ENCODE assay signal across 8 mouse cellular contexts in genomic region chr5:134582221-134582907, GRCm38 (mm10). TPM values are rescaled to one million over a fixed set of nuclear protein-coding genes. Genes with fewer than 3 reads are reported as not detected.
DNase-seq lines count a peak whose midpoint lies in the region; ATAC-seq and TF ChIP-seq lines count a peak whose summit lies in the region.

No protein-coding gene starts in this region.

- peak; percentile 94 for ATAC-seq in forebrain, embryonic 11.5 days (replicated peaks; ENCODE audit: low FRiP score)
- ATAC-seq in heart, postnatal 0 days (ENCODE audit: insufficient read depth, low read depth) = peak; percentile 98
- peak; percentile 97 for ATAC-seq in liver, embryonic 16.5 days (ENCODE audit: low read depth)
- peak; percentile 94 for ATAC-seq in neural tube, embryonic 13.5 days (ENCODE audit: low read depth)

- peak overlapping the region; percentile 71 for H3K4me2 ChIP-seq in forebrain, embryonic 11.5 days (ENCODE audit: low read depth, low read length, severe bottlenecking)
- peak overlapping the region; percentile 87 for H3K4me2 ChIP-seq in heart, postnatal 0 days (ENCODE audit: low read depth, low read length)
- H3K4me2 ChIP-seq in liver, embryonic 16.5 days (ENCODE audit: low read depth, low read length) = peak overlapping the region; percentile 81
- peak overlapping the region; percentile 66 for H3K4me2 ChIP-seq in neural tube, embryonic 13.5 days

- 7% methylated on average over 28 of the region's 30 CpGs for WGBS in forebrain, embryonic 11.5 days
- WGBS in heart, postnatal 0 days = 8% methylated on average over 27 of the region's 30 CpGs
- WGBS in liver, embryonic 16.5 days (ENCODE audit: insufficient replicate concordance) = 7% methylated on average over 30 of the region's 30 CpGs
- 8% methylated on average over 29 of the region's 30 CpGs for WGBS in neural tube, embryonic 13.5 days

- H3K36me3 ChIP-seq in forebrain, embryonic 11.5 days (ENCODE audit: control insufficient read depth, insufficient read depth, low read length) = no peaks in the 10 kb centered on the region
- 0 out of 2 replicates have a peak, but pooled peaks cover 4% of the 10 kb centered on the region for H3K36me3 ChIP-seq in heart, postnatal 0 days (replicated peaks; ENCODE audit: control insufficient read depth, insufficient read depth, low read length)
- H3K36me3 ChIP-seq in liver, embryonic 16.5 days (ENCODE audit: control insufficient read depth, insufficient read depth) = no peaks in the 10 kb centered on the region
- peaks cover 9% of the 10 kb centered on the region for H3K36me3 ChIP-seq in neural tube, embryonic 13.5 days
- no peaks in the 10 kb centered on the region for H3K36me3 ChIP-seq in testis, adult 2 months (ENCODE audit: control insufficient read depth, insufficient read depth, low read length)

- peak; percentile 88 for TF ChIP-seq POLR2A in testis, adult 2 months (IDR thresholded peaks at IDR 0.05; ENCODE audit: control insufficient read depth, low read depth, low read length)

- H3K9ac ChIP-seq in forebrain, embryonic 11.5 days (ENCODE audit: low read length) = peak overlapping the region; percentile 82
- peak overlapping the region; percentile 60 for H3K9ac ChIP-seq in heart, postnatal 0 days (replicated peaks; ENCODE audit: low read depth, low read length)
- peak overlapping the region; percentile 93 for H3K9ac ChIP-seq in liver, embryonic 16.5 days (ENCODE audit: low read depth, low read length)
- peak overlapping the region; percentile 91 for H3K9ac ChIP-seq in neural tube, embryonic 13.5 days

- peak; percentile 95 to 97 for DNase-seq in CD8-positive naive resting alpha-beta T cell, adult 2 months (ENCODE audit: low read depth in 2 of 2, low spot score in 2 of 2)
- peak; percentile 93 for DNase-seq in c-Kit-positive CD71-negative TER-119-negative erythroid progenitor cells, embryonic 14.5 days (ENCODE audit: low read depth)
- peak; percentile 97 for DNase-seq in forebrain, embryonic 11.5 days (ENCODE audit: low spot score)
- peak; percentile 95 for DNase-seq in heart, postnatal 0 days (ENCODE audit: low spot score)
- DNase-seq in kidney, postnatal 4 days = peak; percentile 99

- H3K27me3 ChIP-seq in forebrain, embryonic 11.5 days (ENCODE audit: control insufficient read depth, insufficient read depth, low read length) = no peaks in the 10 kb centered on the region
- no peaks in the 10 kb centered on the region for H3K27me3 ChIP-seq in heart, postnatal 0 days (ENCODE audit: control insufficient read depth, insufficient read depth, low read length)
- H3K27me3 ChIP-seq in liver, embryonic 16.5 days (ENCODE audit: control insufficient read depth, insufficient read depth, low read depth, low read length) = no peaks in the 10 kb centered on the region
- no peaks in the 10 kb centered on the region for H3K27me3 ChIP-seq in neural tube, embryonic 13.5 days
- H3K27me3 ChIP-seq in testis, adult 2 months (ENCODE audit: control insufficient read depth, insufficient read depth, low read length) = no peaks in the 10 kb centered on the region

- peak overlapping the region; percentile 85 for H3K4me3 ChIP-seq in forebrain, embryonic 11.5 days (ENCODE audit: low read depth, low read length)
- peak overlapping the region; percentile 82 for H3K4me3 ChIP-seq in heart, postnatal 0 days (ENCODE audit: low read depth, low read length)
- H3K4me3 ChIP-seq in liver, embryonic 16.5 days (ENCODE audit: low read depth, low read length) = peak overlapping the region; percentile 95
- H3K4me3 ChIP-seq in neural tube, embryonic 13.5 days = peak overlapping the region; percentile 86
- peak overlapping the region; percentile 97 for H3K4me3 ChIP-seq in testis, adult 2 months (ENCODE audit: control insufficient read depth, low read depth, low read length)

- no peaks in the 10 kb centered on the region for H3K9me3 ChIP-seq in forebrain, embryonic 11.5 days (ENCODE audit: control insufficient read depth, low read length)
- no peaks in the 10 kb centered on the region for H3K9me3 ChIP-seq in heart, postnatal 0 days (replicated peaks; ENCODE audit: control insufficient read depth, low read length)
- no peaks in the 10 kb centered on the region for H3K9me3 ChIP-seq in liver, embryonic 16.5 days (replicated peaks; ENCODE audit: control insufficient read depth, low read length)
- H3K9me3 ChIP-seq in neural tube, embryonic 13.5 days = no peaks in the 10 kb centered on the region

- no peak overlapping the region for H3K27ac ChIP-seq in forebrain, embryonic 11.5 days (ENCODE audit: low read depth, low read length)
- peak overlapping the region; percentile 46; the same call in 1 of the 2 replicates for H3K27ac ChIP-seq in heart, postnatal 0 days (ENCODE audit: low read depth)
- H3K27ac ChIP-seq in liver, embryonic 16.5 days (ENCODE audit: low read length) = peak overlapping the region; percentile 72
- H3K27ac ChIP-seq in neural tube, embryonic 13.5 days (replicated peaks) = no peak overlapping the region
- peak overlapping the region; percentile 83 for H3K27ac ChIP-seq in testis, adult 2 months (ENCODE audit: control insufficient read depth, insufficient read depth, low read depth, low read length)

- TF ChIP-seq CTCF in heart, postnatal 0 days (IDR thresholded peaks at IDR 0.05; ENCODE audit: low read depth) = peak; percentile 77
- TF ChIP-seq CTCF in testis, adult 2 months (IDR thresholded peaks at IDR 0.05; ENCODE audit: control insufficient read depth, insufficient read depth, insufficient replicate concordance, low read depth, low read length) = peak; percentile 78

- no peak for TF ChIP-seq EP300 in heart, postnatal 0 days (IDR thresholded peaks at IDR 0.05; ENCODE audit: low read depth)

- peaks cover 5% of the 10 kb centered on the region for H3K4me1 ChIP-seq in forebrain, embryonic 11.5 days (replicated peaks; ENCODE audit: control insufficient read depth, insufficient read depth, low read length)
- peaks cover 9% of the 10 kb centered on the region for H3K4me1 ChIP-seq in heart, postnatal 0 days (ENCODE audit: control insufficient read depth, insufficient read depth)
- peaks cover 17% of the 10 kb centered on the region for H3K4me1 ChIP-seq in liver, embryonic 16.5 days (ENCODE audit: control insufficient read depth, low read depth, low read length)
- H3K4me1 ChIP-seq in neural tube, embryonic 13.5 days (replicated peaks) = peaks cover 15% of the 10 kb centered on the region
- H3K4me1 ChIP-seq in testis, adult 2 months (ENCODE audit: control insufficient read depth, insufficient read depth, low read length) = no peaks in the 10 kb centered on the region; the same call in 1 of the 2 replicates

RNA-seq across cellular contexts. Expression of gene Rfc2, which starts 1.2 kb away (rescaled TPM):
- polyA plus RNA-seq in forebrain, embryonic 11.5 days (2014; fragmentation: Nextera tagmentation; extraction: Ambion mirVana) = 375 and 391 TPM in 2 replicates
- 53.1 and 64.6 TPM in 2 replicates for total RNA-seq in heart, postnatal 0 days (2014; rRNA removed; ENCODE audit: low replicate concordance)
- polyA plus RNA-seq in heart, postnatal 0 days (2015; fragmentation: Nextera tagmentation; extraction: Ambion mirVana) = 92.1 and 99.5 TPM in 2 replicates
- polyA plus RNA-seq in liver, embryonic 16.5 days (2015; fragmentation: Nextera tagmentation; extraction: Ambion mirVana) = 130 and 141 TPM in 2 replicates
- polyA plus RNA-seq in neural tube, embryonic 13.5 days (2015; fragmentation: Nextera tagmentation; extraction: Ambion mirVana) = 184 and 214 TPM in 2 replicates
- 304 and 310 TPM in 2 replicates for polyA plus RNA-seq in testis, adult 2 months (2012; rRNA removed)

RNA-seq across cellular contexts. Expression of gene Syna, which starts 22.4 kb away (rescaled TPM):
- not detected in 2 replicates for polyA plus RNA-seq in forebrain, embryonic 11.5 days (2014; fragmentation: Nextera tagmentation; extraction: Ambion mirVana)
- not detected in 2 replicates for total RNA-seq in heart, postnatal 0 days (2014; rRNA removed; ENCODE audit: low replicate concordance)
- polyA plus RNA-seq in heart, postnatal 0 days (2015; fragmentation: Nextera tagmentation; extraction: Ambion mirVana) = not detected in 2 replicates
- not detected in 2 replicates for polyA plus RNA-seq in liver, embryonic 16.5 days (2015; fragmentation: Nextera tagmentation; extraction: Ambion mirVana)
- polyA plus RNA-seq in neural tube, embryonic 13.5 days (2015; fragmentation: Nextera tagmentation; extraction: Ambion mirVana) = 0.31 and 0.85 TPM in 2 replicates
- 0.27 and 0.43 TPM in 2 replicates for polyA plus RNA-seq in testis, adult 2 months (2012; rRNA removed)

RNA-seq across cellular contexts. Expression of gene Clip2, which starts 30.1 kb away (rescaled TPM):
- 6.1 and 6.8 TPM in 2 replicates for polyA plus RNA-seq in forebrain, embryonic 11.5 days (2014; fragmentation: Nextera tagmentation; extraction: Ambion mirVana)
- total RNA-seq in heart, postnatal 0 days (2014; rRNA removed; ENCODE audit: low replicate concordance) = 11.3 and 14.0 TPM in 2 replicates
- 0.86 and 0.87 TPM in 2 replicates for polyA plus RNA-seq in heart, postnatal 0 days (2015; fragmentation: Nextera tagmentation; extraction: Ambion mirVana)
- polyA plus RNA-seq in liver, embryonic 16.5 days (2015; fragmentation: Nextera tagmentation; extraction: Ambion mirVana) = 0.43 and 0.48 TPM in 2 replicates
- polyA plus RNA-seq in neural tube, embryonic 13.5 days (2015; fragmentation: Nextera tagmentation; extraction: Ambion mirVana) = 11.9 and 12.6 TPM in 2 replicates
- 4.2 and 5.7 TPM in 2 replicates for polyA plus RNA-seq in testis, adult 2 months (2012; rRNA removed)

RNA-seq across cellular contexts. Expression of gene Lat2, which starts 32.5 kb away (rescaled TPM):
- 2.2 and 3.8 TPM in 2 replicates for polyA plus RNA-seq in forebrain, embryonic 11.5 days (2014; fragmentation: Nextera tagmentation; extraction: Ambion mirVana)
- total RNA-seq in heart, postnatal 0 days (2014; rRNA removed; ENCODE audit: low replicate concordance) = 0.97 and 10.7 TPM in 2 replicates
- polyA plus RNA-seq in heart, postnatal 0 days (2015; fragmentation: Nextera tagmentation; extraction: Ambion mirVana) = 1.9 and 2.8 TPM in 2 replicates
- polyA plus RNA-seq in liver, embryonic 16.5 days (2015; fragmentation: Nextera tagmentation; extraction: Ambion mirVana) = 1.7 and 2.9 TPM in 2 replicates
- 4.9 and 6.2 TPM in 2 replicates for polyA plus RNA-seq in neural tube, embryonic 13.5 days (2015; fragmentation: Nextera tagmentation; extraction: Ambion mirVana)
- 8.0 and 8.3 TPM in 2 replicates for polyA plus RNA-seq in testis, adult 2 months (2012; rRNA removed)

RNA-seq across cellular contexts. Expression of gene Eif4h, which starts 56.9 kb away (rescaled TPM):
- polyA plus RNA-seq in forebrain, embryonic 11.5 days (2014; fragmentation: Nextera tagmentation; extraction: Ambion mirVana) = 493 and 540 TPM in 2 replicates
- 430 and 516 TPM in 2 replicates for total RNA-seq in heart, postnatal 0 days (2014; rRNA removed; ENCODE audit: low replicate concordance)
- 230 and 241 TPM in 2 replicates for polyA plus RNA-seq in heart, postnatal 0 days (2015; fragmentation: Nextera tagmentation; extraction: Ambion mirVana)
- 167 TPM in 2 replicates for polyA plus RNA-seq in liver, embryonic 16.5 days (2015; fragmentation: Nextera tagmentation; extraction: Ambion mirVana)
- 338 and 355 TPM in 2 replicates for polyA plus RNA-seq in neural tube, embryonic 13.5 days (2015; fragmentation: Nextera tagmentation; extraction: Ambion mirVana)
- polyA plus RNA-seq in testis, adult 2 months (2012; rRNA removed) = 177 and 183 TPM in 2 replicates

Comparison
In these comparisons a context has a peak if more than half of its experiments do, and no peak if none do; other contexts are left out.
1. H3K27ac ChIP-seq: peak in heart, postnatal 0 days (single experiment), liver, embryonic 16.5 days (single experiment) and testis, adult 2 months (single experiment); none in forebrain, embryonic 11.5 days (single experiment) and neural tube, embryonic 13.5 days (single experiment).
2. Peak in every context shown above with its lines, with median percentiles within 50 percentile points of each other: DNase-seq, ATAC-seq, H3K4me2 ChIP-seq, H3K4me3 ChIP-seq and H3K9ac ChIP-seq.